In genomic region chr14:78330576-78331300, GRCm38 (mm10) we compare ENCODE assay signal across 12 mouse cellular contexts. TPM values are rescaled to one million over a fixed set of nuclear protein-coding genes. Genes with fewer than 3 reads are reported as not detected.
A peak's percentile ranks its signal among the peaks of the same experiment; 100 is the strongest.
DNase-seq lines count a peak whose midpoint lies in the region; ATAC-seq lines count a peak whose summit lies in the region.
"Had no signal": no experiment of that assay in that cellular context is flagged by ENCODE, and none has a peak within 500 bp of the region (broad histone marks: within the 10 kb centered on the region; RNA-seq: fewer than 3 reads in every experiment).

No protein-coding gene starts in this region.

- no peaks in the 10 kb centered on the region for H3K9me3 ChIP-seq in heart, embryonic 10.5 days
- H3K9me3 ChIP-seq in limb, embryonic 13.5 days, result no peaks in the 10 kb centered on the region
- H3K9me3 ChIP-seq in forebrain, embryonic 16.5 days (ENCODE audit: control insufficient read depth, low read length), result no peaks in the 10 kb centered on the region
- H3K9me3 ChIP-seq: embryonic facial prominence, embryonic 12.5 days; liver, embryonic 13.5 days had no signal

- H3K27ac ChIP-seq in heart, embryonic 10.5 days, result peak overlapping the region; percentile 62
- H3K27ac ChIP-seq in limb, embryonic 13.5 days, result no peak overlapping the region
- H3K27ac ChIP-seq in forebrain, embryonic 16.5 days (ENCODE audit: low read length), result no peak overlapping the region
- H3K27ac ChIP-seq: embryonic facial prominence, embryonic 12.5 days; hindbrain, postnatal 0 days; liver, embryonic 13.5 days had no signal

- no peak overlapping the region for H3K9ac ChIP-seq in limb, embryonic 13.5 days
- no peak overlapping the region for H3K9ac ChIP-seq in forebrain, embryonic 16.5 days (replicated peaks; ENCODE audit: low read depth, low read length)
- H3K9ac ChIP-seq: embryonic facial prominence, embryonic 12.5 days; liver, embryonic 13.5 days had no signal

- no peak overlapping the region for H3K4me3 ChIP-seq in heart, embryonic 10.5 days
- no peak overlapping the region for H3K4me3 ChIP-seq in limb, embryonic 13.5 days
- H3K4me3 ChIP-seq in forebrain, embryonic 16.5 days (replicated peaks; ENCODE audit: low read length), result no peak overlapping the region
- H3K4me3 ChIP-seq: embryonic facial prominence, embryonic 12.5 days; liver, embryonic 13.5 days had no signal

- H3K36me3 ChIP-seq in heart, embryonic 10.5 days, result no peaks in the 10 kb centered on the region
- no peaks in the 10 kb centered on the region for H3K36me3 ChIP-seq in limb, embryonic 13.5 days
- H3K36me3 ChIP-seq in forebrain, embryonic 16.5 days (ENCODE audit: control insufficient read depth, insufficient read depth), result no peaks in the 10 kb centered on the region
- H3K36me3 ChIP-seq: embryonic facial prominence, embryonic 12.5 days; liver, embryonic 13.5 days had no signal

- DNase-seq in heart, embryonic 10.5 days (ENCODE audit: low spot score), result no peak
- DNase-seq in heart, adult 9 months (ENCODE audit: low spot score in 2 of 2), result no peak
- DNase-seq in retina, postnatal 1 day, result peak; percentile 7
- no peak for DNase-seq in retina, embryonic 14.5 days (ENCODE audit: low spot score)
- no peak for DNase-seq in layer of hippocampus, adult 18-20 months (ENCODE audit: low spot score in 2 of 2)
- DNase-seq: liver, embryonic 13.5 days had no signal

- no peaks in the 10 kb centered on the region for H3K27me3 ChIP-seq in heart, embryonic 10.5 days (ENCODE audit: insufficient read depth, poor library complexity, severe bottlenecking)
- no peaks in the 10 kb centered on the region for H3K27me3 ChIP-seq in limb, embryonic 13.5 days
- H3K27me3 ChIP-seq in forebrain, embryonic 16.5 days (replicated peaks; ENCODE audit: control insufficient read depth, insufficient read depth, low read length), result no peaks in the 10 kb centered on the region
- H3K27me3 ChIP-seq: embryonic facial prominence, embryonic 12.5 days; liver, embryonic 13.5 days had no signal

- H3K4me2 ChIP-seq in limb, embryonic 13.5 days (replicated peaks), result no peak overlapping the region
- H3K4me2 ChIP-seq in forebrain, embryonic 16.5 days (ENCODE audit: low read length), result no peak overlapping the region
- H3K4me2 ChIP-seq: embryonic facial prominence, embryonic 12.5 days; liver, embryonic 13.5 days had no signal

- ATAC-seq in limb, embryonic 13.5 days (ENCODE audit: low FRiP score, low read depth), result peak; percentile 48; the same call in 1 of the 2 replicates
- ATAC-seq in erythroid progenitor cell, adult 5-6 weeks (replicated peaks; ENCODE audit: low FRiP score, poor library complexity, severe bottlenecking), result no peak
- no peak for ATAC-seq in forebrain, embryonic 16.5 days
- ATAC-seq: hindbrain, postnatal 0 days had no signal

- H3K4me1 ChIP-seq in heart, embryonic 10.5 days, result peaks cover 14% of the 10 kb centered on the region
- H3K4me1 ChIP-seq in limb, embryonic 13.5 days, result peaks cover 15% of the 10 kb centered on the region; the same call in 1 of the 2 replicates
- H3K4me1 ChIP-seq in forebrain, embryonic 16.5 days (replicated peaks; ENCODE audit: control insufficient read depth, insufficient read depth, low read length), result no peaks in the 10 kb centered on the region
- H3K4me1 ChIP-seq: liver, embryonic 13.5 days had no signal

- WGBS in heart, embryonic 10.5 days, result 32% methylated on average over 11 of the region's 11 CpGs
- 38% methylated on average over 11 of the region's 11 CpGs for WGBS in limb, embryonic 13.5 days
- WGBS in forebrain, embryonic 16.5 days, result 44% methylated on average over 11 of the region's 11 CpGs

RNA-seq across cellular contexts. Expression of gene Tnfsf11, which starts 22.9 kb away (rescaled TPM):
- 0.10 and 0.16 TPM in 2 replicates for polyA plus RNA-seq in heart, embryonic 10.5 days (2016; fragmentation: Nextera tagmentation; extraction: Ambion mirVana)
- polyA plus RNA-seq in limb, embryonic 13.5 days (2015; fragmentation: Nextera tagmentation; extraction: Ambion mirVana), result 0.51 and 0.61 TPM in 2 replicates
- total RNA-seq in erythroid progenitor cell, adult 5-6 weeks (2015; ENCODE audit: low replicate concordance), result not detected in 2 replicates
- total RNA-seq in erythroid progenitor cell, adult 5-6 weeks (2017; ENCODE audit: low replicate concordance), result 0.91 TPM in 1 of 2 replicates, not detected in the other
- not detected for total RNA-seq in layer of hippocampus, adult 18-20 months (2021)
- polyA plus RNA-seq in forebrain, embryonic 16.5 days (2015; fragmentation: Nextera tagmentation; extraction: Ambion mirVana), result 0.15 and 0.17 TPM in 2 replicates
- total RNA-seq: gastrocnemius, adult 18-20 months; hindbrain, postnatal 0 days had no signal
- polyA plus RNA-seq: hindbrain, postnatal 0 days had no signal
